Mouse (Mus musculus): ENCODE measurements around the gene Alg9. TPM values are rescaled to one million over a fixed set of nuclear protein-coding genes. Genes with fewer than 3 reads are reported as not detected.

Gene Alg9
- polyA plus RNA-seq, 2 experiments, result 33.2 to 35.9 TPM

- Histone ChIP-seq H3K27ac (replicated peaks; ENCODE audit: low read depth, low read length) (no peak overlapping the region), H3K9me3 (ENCODE audit: control insufficient read depth, low read length) (no peaks in the 10 kb centered on the region), H3K4me3 (replicated peaks; ENCODE audit: low read length) (no peak overlapping the region), H3K4me2 (replicated peaks; ENCODE audit: low read depth, low read length, severe bottlenecking) (no peak overlapping the region), H3K9ac (ENCODE audit: low read depth, low read length, severe bottlenecking) (no peak overlapping the region), H3K36me3 (ENCODE audit: control insufficient read depth, insufficient read depth, low read length) (no peaks in the 10 kb centered on the region), H3K27me3 (ENCODE audit: control insufficient read depth, insufficient read depth, low read length) (no peaks in the 10 kb centered on the region), H3K4me1 (ENCODE audit: control insufficient read depth, insufficient read depth, low read length) (peaks cover 6% of the 10 kb centered on the region)
- no peak for ATAC-seq (ENCODE audit: low FRiP score, low read depth)
- TF ChIP-seq POLR2A (IDR thresholded peaks at IDR 0.05; ENCODE audit: borderline replicate concordance, extremely low read depth, insufficient read depth, insufficient read length), result no peak
- 84% methylated on average over 3 of the region's 3 CpGs for WGBS
- no peak for DNase-seq (ENCODE audit: low spot score)
Measured at GRCm38 (mm10) chr9:50742261-50742660, 32.6 kb upstream of the Alg9 start.

- ATAC-seq (ENCODE audit: low FRiP score, low read depth), result no peak
- WGBS, result 74% methylated on average over 2 of the region's 2 CpGs
Measured at GRCm38 (mm10) chr9:50742744-50743143, 32.1 kb upstream of the Alg9 start.

GRCm38 (mm10) chr9:50745806-50746205 lies 29.0 kb upstream of the Alg9 start:
- H3K27ac ChIP-seq (replicated peaks; ENCODE audit: low read depth, low read length), result no peak overlapping the region
- peaks cover 3% of the 10 kb centered on the region; the same call in 1 of the 2 replicates for H3K27me3 ChIP-seq (ENCODE audit: control insufficient read depth, insufficient read depth, low read length)
- 14% methylated on average over 7 of the region's 7 CpGs for WGBS
- H3K4me2 ChIP-seq (replicated peaks; ENCODE audit: low read depth, low read length, severe bottlenecking), result peak overlapping the region; percentile 54
- ATAC-seq (ENCODE audit: low FRiP score, low read depth), result no peak
- 0 out of 2 replicates have a peak overlapping the region, but pooled peaks have one; percentile 45 for H3K9ac ChIP-seq (ENCODE audit: low read depth, low read length, severe bottlenecking)
- peaks cover 6% of the 10 kb centered on the region for H3K4me1 ChIP-seq (ENCODE audit: control insufficient read depth, insufficient read depth, low read length)
- TF ChIP-seq POLR2A (IDR thresholded peaks at IDR 0.05; ENCODE audit: borderline replicate concordance, extremely low read depth, insufficient read depth, insufficient read length), result no peak
- no peaks in the 10 kb centered on the region for H3K9me3 ChIP-seq (ENCODE audit: control insufficient read depth, low read length)
- DNase-seq (ENCODE audit: low spot score), result no peak
- peak overlapping the region; percentile 32 for H3K4me3 ChIP-seq (replicated peaks; ENCODE audit: low read length)
- H3K36me3 ChIP-seq (ENCODE audit: control insufficient read depth, insufficient read depth, low read length), result no peaks in the 10 kb centered on the region

More at GRCm38 (mm10) chr9:50742744-50743143, 32.1 kb upstream of the Alg9 start:
- Histone ChIP-seq H3K36me3 (ENCODE audit: control insufficient read depth, insufficient read depth, low read length) (no peaks in the 10 kb centered on the region), H3K4me2 (replicated peaks; ENCODE audit: low read depth, low read length, severe bottlenecking) (no peak overlapping the region), H3K4me3 (replicated peaks; ENCODE audit: low read length) (no peak overlapping the region), H3K9me3 (ENCODE audit: control insufficient read depth, low read length) (no peaks in the 10 kb centered on the region), H3K27ac (replicated peaks; ENCODE audit: low read depth, low read length) (no peak overlapping the region), H3K27me3 (ENCODE audit: control insufficient read depth, insufficient read depth, low read length) (peaks cover 3% of the 10 kb centered on the region; the same call in 1 of the 2 replicates), H3K4me1 (ENCODE audit: control insufficient read depth, insufficient read depth, low read length) (peaks cover 6% of the 10 kb centered on the region), H3K9ac (ENCODE audit: low read depth, low read length, severe bottlenecking) (no peak overlapping the region)
- no peak for TF ChIP-seq POLR2A (IDR thresholded peaks at IDR 0.05; ENCODE audit: borderline replicate concordance, extremely low read depth, insufficient read depth, insufficient read length)
- DNase-seq (ENCODE audit: low spot score), result no peak

- ATAC-seq (ENCODE audit: low FRiP score, low read depth) (peak; percentile 26; the same call in 1 of the 2 replicates), DNase-seq (ENCODE audit: low spot score) (peak; percentile 21)
- Histone ChIP-seq H3K4me1 (ENCODE audit: control insufficient read depth, insufficient read depth, low read length) (peaks cover 6% of the 10 kb centered on the region), H3K4me3 (replicated peaks; ENCODE audit: low read length) (peak within 1 kb of the TSS; percentile 32), H3K9ac (ENCODE audit: low read depth, low read length, severe bottlenecking) (peak within 1 kb of the TSS; percentile 45; the same call in 1 of the 2 replicates), H3K27me3 (ENCODE audit: control insufficient read depth, insufficient read depth, low read length) (peaks cover 3% of the 10 kb centered on the region; the same call in 1 of the 2 replicates), H3K27ac (replicated peaks; ENCODE audit: low read depth, low read length) (no peak within 1 kb of the TSS), H3K36me3 (ENCODE audit: control insufficient read depth, insufficient read depth, low read length) (no peaks in the 10 kb centered on the region), H3K4me2 (replicated peaks; ENCODE audit: low read depth, low read length, severe bottlenecking) (peak within 1 kb of the TSS; percentile 54), H3K9me3 (ENCODE audit: control insufficient read depth, low read length) (no peaks in the 10 kb centered on the region)
- no peak for TF ChIP-seq POLR2A (IDR thresholded peaks at IDR 0.05; ENCODE audit: borderline replicate concordance, extremely low read depth, insufficient read depth, insufficient read length)
- WGBS, result 1% methylated on average over 19 of the region's 19 CpGs
Measured at GRCm38 (mm10) chr9:50746214-50746677, 28.6 kb upstream of the Alg9 start, which contains the start of gene 2310030G06Rik. TSS of gene 2310030G06Rik (minus strand) at chr9:50746536.

- H3K9ac ChIP-seq (ENCODE audit: low read depth, low read length, severe bottlenecking), result no peak overlapping the region
- no peak overlapping the region for H3K4me3 ChIP-seq (replicated peaks; ENCODE audit: low read length)
- H3K9me3 ChIP-seq (ENCODE audit: control insufficient read depth, low read length), result no peaks in the 10 kb centered on the region
- H3K27me3 ChIP-seq (ENCODE audit: control insufficient read depth, insufficient read depth, low read length), result peaks cover 3% of the 10 kb centered on the region; the same call in 1 of the 2 replicates
- no peak overlapping the region for H3K4me2 ChIP-seq (replicated peaks; ENCODE audit: low read depth, low read length, severe bottlenecking)
- no peak for TF ChIP-seq POLR2A (IDR thresholded peaks at IDR 0.05; ENCODE audit: borderline replicate concordance, extremely low read depth, insufficient read depth, insufficient read length)
- no peaks in the 10 kb centered on the region for H3K36me3 ChIP-seq (ENCODE audit: control insufficient read depth, insufficient read depth, low read length)
- no peak for ATAC-seq (ENCODE audit: low FRiP score, low read depth)
- DNase-seq (ENCODE audit: low spot score), result no peak
- no peak overlapping the region for H3K27ac ChIP-seq (replicated peaks; ENCODE audit: low read depth, low read length)
- 71% methylated on average over 6 of the region's 6 CpGs for WGBS
- H3K4me1 ChIP-seq (ENCODE audit: control insufficient read depth, insufficient read depth, low read length), result peaks cover 17% of the 10 kb centered on the region
Measured at GRCm38 (mm10) chr9:50750706-50751105, 24.1 kb upstream of the Alg9 start.
